Mouse (Mus musculus): ENCODE measurements around the gene Swi5. TPM values are rescaled to one million over a fixed set of nuclear protein-coding genes. Genes with fewer than 3 reads are reported as not detected.

Gene Swi5
- polyA plus RNA-seq, 1 experiment from 2014 or later = 413 TPM

DNA sequence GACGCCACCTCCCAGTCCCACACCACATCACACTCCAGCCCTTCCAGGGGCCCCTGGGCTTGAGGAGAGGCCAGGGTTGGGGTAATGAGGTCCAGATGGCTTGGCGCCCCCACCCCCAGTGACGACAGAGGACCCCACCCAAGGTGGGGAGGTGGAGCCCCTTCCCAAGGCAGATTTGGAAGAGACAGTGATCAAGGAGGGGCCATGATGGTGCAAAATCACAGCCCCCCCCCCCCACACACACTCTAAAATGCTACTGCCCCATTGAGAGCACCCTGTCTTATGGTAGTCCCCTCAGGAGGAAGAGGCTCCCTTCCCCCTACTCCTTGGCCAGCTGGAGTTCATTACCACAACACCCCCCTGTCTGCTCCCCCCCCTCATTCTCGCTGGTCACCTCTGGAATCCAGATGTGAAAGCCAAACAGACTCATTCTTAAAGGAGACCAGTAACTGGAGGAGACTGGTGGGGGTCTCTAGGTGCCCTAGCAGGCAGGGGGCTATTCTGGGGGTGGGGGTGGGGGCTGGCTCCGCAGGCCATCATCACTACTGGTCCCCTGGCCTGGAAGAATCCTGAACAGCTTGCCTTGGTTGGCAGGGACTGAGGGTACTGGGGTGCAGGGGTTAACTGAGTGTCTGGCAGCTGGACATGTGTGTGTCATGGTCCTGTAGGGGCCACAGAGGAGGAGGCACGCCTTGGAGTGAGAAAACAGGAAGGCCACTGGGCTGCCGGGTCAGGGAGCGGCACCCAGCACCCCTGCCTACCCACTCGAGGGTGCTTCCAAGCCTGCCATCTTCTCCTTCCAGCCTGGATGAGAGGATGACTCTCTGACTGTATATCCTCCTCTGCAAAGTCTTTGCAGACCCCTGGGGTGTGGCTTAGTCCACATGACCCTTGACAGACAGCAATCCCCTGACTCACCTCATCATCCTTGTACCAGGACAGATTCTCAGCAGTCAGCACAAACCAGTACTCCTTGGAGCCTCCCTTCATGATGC, 32.0 kb upstream of the Swi5 start:
- Histone ChIP-seq H3K9ac (peak overlapping the region; percentile 24; the same call in 1 of the 2 replicates), H3K27me3 (no peaks in the 10 kb centered on the region), H3K4me3 (peak overlapping the region; percentile 21; the same call in 1 of the 2 replicates), H3K4me2 (replicated peaks) (peak overlapping the region; percentile 82), H3K4me1 (peaks cover 55% of the 10 kb centered on the region), H3K9me3 (no peaks in the 10 kb centered on the region), H3K27ac (peak overlapping the region; percentile 99), H3K36me3 (peaks cover 18% of the 10 kb centered on the region; the same call in 1 of the 2 replicates)
- peak; percentile 37 for ATAC-seq (ENCODE audit: insufficient number of reproducible peaks, insufficient read depth, low FRiP score, low TSS enrichment)
- WGBS = 15% methylated on average over 9 of the region's 9 CpGs

DNA sequence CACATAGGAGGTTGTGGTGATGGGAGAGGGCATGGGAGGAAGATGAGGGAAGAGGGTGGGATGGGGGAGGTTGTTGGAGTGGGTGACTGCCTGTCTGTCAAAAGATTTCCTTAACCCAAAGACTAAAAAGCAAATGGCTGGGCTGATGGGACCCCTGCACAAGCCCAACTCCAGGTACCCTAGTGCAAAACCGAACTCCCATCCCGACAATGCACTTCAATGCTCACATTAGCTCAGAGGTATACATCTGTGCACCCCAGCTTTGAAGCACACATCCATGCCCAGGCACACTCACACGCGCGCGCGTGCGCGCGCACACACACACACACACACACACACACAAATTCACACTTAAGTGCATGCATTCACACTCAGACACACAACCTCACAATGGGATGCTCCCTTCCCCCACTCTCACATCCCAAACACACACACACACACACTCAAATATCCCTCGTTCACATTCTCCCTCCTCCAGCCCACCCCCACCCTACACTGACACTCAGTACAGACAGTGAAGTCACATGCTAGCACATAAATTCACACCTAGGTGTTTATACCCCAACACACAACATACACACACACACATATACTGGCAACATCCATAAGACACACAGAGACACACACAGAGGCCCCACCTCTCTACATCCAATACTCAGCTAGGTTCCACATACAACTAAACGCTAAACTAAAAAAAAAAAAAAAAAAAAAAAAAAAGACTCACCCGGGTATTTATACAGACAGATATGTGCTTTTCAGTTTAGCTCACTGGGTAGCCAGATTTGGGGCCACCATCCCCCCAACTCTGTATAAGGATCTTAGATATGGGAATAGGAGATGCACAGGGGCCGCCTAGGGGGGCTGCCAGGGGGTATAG, 31.1 kb upstream of the Swi5 start:
- Histone ChIP-seq H3K36me3 (peaks cover 16% of the 10 kb centered on the region), H3K4me3 (peak overlapping the region; percentile 57), H3K9me3 (no peaks in the 10 kb centered on the region), H3K9ac (peak overlapping the region; percentile 87), H3K27ac (peak overlapping the region; percentile 99), H3K4me2 (replicated peaks) (peak overlapping the region; percentile 82), H3K27me3 (no peaks in the 10 kb centered on the region), H3K4me1 (peaks cover 58% of the 10 kb centered on the region)
- WGBS = 47% methylated on average over 14 of the region's 14 CpGs
- no peak for ATAC-seq (ENCODE audit: insufficient number of reproducible peaks, insufficient read depth, low FRiP score, low TSS enrichment)

DNA sequence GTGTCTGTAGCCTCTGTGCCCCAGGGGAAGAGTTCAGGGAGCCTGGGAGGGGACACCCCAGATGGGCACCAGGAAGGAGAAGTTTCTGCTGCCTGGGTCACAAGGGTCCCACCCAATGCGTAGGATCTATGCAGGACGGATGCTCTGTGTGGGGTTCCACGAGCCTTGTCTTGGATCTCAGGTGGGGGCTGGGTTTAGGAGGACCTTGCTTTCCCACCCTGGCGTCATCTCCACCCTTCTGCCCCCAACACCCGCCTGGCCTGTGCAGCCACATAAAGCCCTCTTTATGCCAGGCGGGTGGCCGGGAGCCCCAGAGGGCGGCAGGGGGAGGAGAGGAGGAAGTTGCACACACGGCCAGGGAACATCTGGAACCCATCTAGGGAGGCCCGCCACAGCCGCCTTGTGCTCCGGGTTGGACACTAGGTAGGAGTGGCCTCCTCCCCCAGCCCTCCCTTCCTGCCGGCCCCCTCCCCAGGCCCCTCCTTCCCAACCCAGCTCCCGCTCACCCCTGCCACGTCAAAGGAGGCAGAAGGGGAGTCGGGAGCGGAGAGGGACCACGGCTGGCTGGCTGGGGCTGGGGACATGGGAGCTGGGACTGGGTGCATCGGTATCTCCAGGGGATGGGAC, 30.0 kb upstream of the Swi5 start:
- Histone ChIP-seq H3K27ac (peak overlapping the region; percentile 99), H3K9me3 (no peaks in the 10 kb centered on the region), H3K4me3 (peak overlapping the region; percentile 57), H3K36me3 (peaks cover 9% of the 10 kb centered on the region; the same call in 1 of the 2 replicates), H3K4me2 (replicated peaks) (peak overlapping the region; percentile 82), H3K9ac (peak overlapping the region; percentile 87), H3K4me1 (peaks cover 58% of the 10 kb centered on the region), H3K27me3 (no peaks in the 10 kb centered on the region)
- WGBS = 1% methylated on average over 16 of the region's 19 CpGs
- ATAC-seq (ENCODE audit: insufficient number of reproducible peaks, insufficient read depth, low FRiP score, low TSS enrichment) = peak; percentile 78

- H3K4me3 ChIP-seq = peak overlapping the region; percentile 57; the same call in 1 of the 2 replicates
- no peak overlapping the region for H3K9ac ChIP-seq
- H3K27ac ChIP-seq = peak overlapping the region; percentile 99
- H3K27me3 ChIP-seq = no peaks in the 10 kb centered on the region
- no peaks in the 10 kb centered on the region for H3K9me3 ChIP-seq
- ATAC-seq (ENCODE audit: insufficient number of reproducible peaks, insufficient read depth, low FRiP score, low TSS enrichment) = peak; percentile 58
- peak overlapping the region; percentile 82 for H3K4me2 ChIP-seq (replicated peaks)
- 20% methylated on average over 20 of the region's 20 CpGs for whole genome bisulfite sequencing
- H3K4me1 ChIP-seq = peaks cover 63% of the 10 kb centered on the region
- H3K36me3 ChIP-seq = peaks cover 6% of the 10 kb centered on the region; the same call in 1 of the 2 replicates
Observed at GRCm38 (mm10) chr2:32316887-32317656, 29.2 kb upstream of the Swi5 start.

GRCm38 (mm10) chr2:32315751-32316150, 27.9 kb upstream of the Swi5 start:
- peak overlapping the region; percentile 38; the same call in 1 of the 2 replicates for H3K9ac ChIP-seq
- ATAC-seq (ENCODE audit: insufficient number of reproducible peaks, insufficient read depth, low FRiP score, low TSS enrichment) = no peak
- peaks cover 67% of the 10 kb centered on the region for H3K4me1 ChIP-seq
- H3K4me2 ChIP-seq (replicated peaks) = peak overlapping the region; percentile 82; the same call in 1 of the 2 replicates
- WGBS = 11% methylated on average over 8 of the region's 8 CpGs
- 0 out of 2 replicates have a peak overlapping the region, but pooled peaks have one; percentile 5 for H3K4me3 ChIP-seq
- peaks cover 9% of the 10 kb centered on the region; the same call in 1 of the 2 replicates for H3K36me3 ChIP-seq
- peak overlapping the region; percentile 99 for H3K27ac ChIP-seq
- H3K9me3 ChIP-seq = no peaks in the 10 kb centered on the region
- H3K27me3 ChIP-seq = no peaks in the 10 kb centered on the region

GRCm38 (mm10) chr2:32314831-32315230, 27.0 kb upstream of the Swi5 start:
- Histone ChIP-seq H3K9me3 (no peaks in the 10 kb centered on the region), H3K4me1 (peaks cover 66% of the 10 kb centered on the region), H3K36me3 (peaks cover 18% of the 10 kb centered on the region), H3K9ac (no peak overlapping the region), H3K4me2 (replicated peaks) (no peak overlapping the region), H3K4me3 (no peak overlapping the region), H3K27ac (peak overlapping the region; percentile 99), H3K27me3 (no peaks in the 10 kb centered on the region)
- no peak for ATAC-seq (ENCODE audit: insufficient number of reproducible peaks, insufficient read depth, low FRiP score, low TSS enrichment)
- 93% methylated on average over 14 of the region's 14 CpGs for WGBS

DNA sequence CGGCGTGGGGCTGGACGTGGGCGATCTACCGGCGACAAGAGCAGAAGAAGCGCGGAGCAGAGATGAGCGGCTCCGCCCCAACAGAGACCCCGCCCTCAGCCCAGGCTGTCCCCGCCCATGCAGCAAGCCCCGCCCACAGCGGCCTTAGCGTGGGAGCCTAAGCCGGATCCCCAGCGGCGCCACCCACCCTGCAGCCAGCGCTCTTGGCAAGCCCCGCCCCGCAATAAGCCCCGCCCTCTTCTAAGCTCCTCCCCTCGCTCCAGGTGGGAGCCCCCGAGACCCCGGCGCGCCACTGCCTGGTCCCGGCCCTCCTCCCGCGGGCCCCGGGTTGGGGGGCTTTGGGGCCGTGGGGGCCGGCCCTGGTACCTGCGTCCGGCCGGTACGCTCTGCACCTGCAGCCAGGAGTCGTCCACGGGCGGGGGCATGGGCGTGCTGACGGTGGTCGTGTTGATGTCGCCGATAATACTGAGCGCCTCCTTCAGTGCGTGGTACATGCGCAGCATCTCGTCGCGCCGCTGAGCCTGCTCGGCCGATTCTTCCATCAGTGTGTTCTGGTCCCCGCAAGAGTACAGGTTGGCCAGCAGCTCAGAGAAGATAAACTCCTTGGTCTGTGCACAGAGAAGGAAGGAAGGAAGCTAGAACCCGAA, 24.6 kb upstream of the Swi5 start:
- Histone ChIP-seq H3K4me1 (peaks cover 54% of the 10 kb centered on the region), H3K4me3 (peak overlapping the region; percentile 68), H3K36me3 (peaks cover 41% of the 10 kb centered on the region), H3K9ac (peak overlapping the region; percentile 79), H3K27me3 (no peaks in the 10 kb centered on the region), H3K27ac (peak overlapping the region; percentile 61), H3K4me2 (replicated peaks) (peak overlapping the region; percentile 94), H3K9me3 (no peaks in the 10 kb centered on the region)
- WGBS = 3% methylated on average over 53 of the region's 56 CpGs
- ATAC-seq (ENCODE audit: insufficient number of reproducible peaks, insufficient read depth, low FRiP score, low TSS enrichment) = no peak

DNA sequence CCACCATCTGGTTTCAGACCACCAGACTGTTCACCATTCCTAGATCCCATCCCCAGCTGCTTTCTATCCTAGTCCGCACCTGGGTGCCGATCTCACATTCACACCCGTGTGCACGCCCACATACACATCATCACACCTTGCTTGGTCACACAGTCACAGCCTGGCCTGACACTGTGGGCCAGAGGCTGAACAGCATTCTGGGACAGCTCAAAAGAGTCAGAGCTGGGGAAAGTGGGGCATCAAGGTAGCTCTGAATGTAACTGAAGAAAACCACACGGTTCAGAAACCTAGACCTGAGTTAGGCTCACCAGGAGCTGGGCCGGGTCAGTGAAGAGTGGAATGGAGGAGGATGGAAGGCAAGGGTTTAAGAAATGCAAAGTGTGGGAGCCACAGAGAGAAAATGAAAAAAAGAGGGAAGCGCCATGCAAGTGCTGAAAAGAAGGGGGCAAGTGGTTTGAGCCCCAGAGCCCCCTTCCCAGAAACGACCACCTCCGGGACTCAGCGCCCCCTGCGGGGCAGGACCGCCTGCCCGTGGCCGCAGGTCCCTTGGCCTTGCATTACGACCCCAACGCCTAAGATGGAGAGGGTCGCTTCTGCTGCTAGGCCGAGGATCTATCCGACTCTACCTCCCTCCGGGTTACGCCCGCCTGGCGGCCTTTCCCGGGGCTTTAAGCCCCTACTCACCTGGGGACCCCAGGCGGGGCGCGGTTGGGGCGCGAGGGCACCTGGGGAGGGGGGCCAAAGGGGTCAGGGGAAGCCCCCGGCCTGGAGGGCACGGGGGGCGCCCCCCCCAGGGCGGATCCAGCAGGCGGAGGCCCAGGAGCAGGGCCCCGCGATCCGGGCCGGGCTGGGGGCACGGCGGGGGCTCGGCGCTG, 23.8 kb upstream of the Swi5 start:
- Histone ChIP-seq H3K4me3 (peak overlapping the region; percentile 68), H3K4me1 (peaks cover 46% of the 10 kb centered on the region), H3K27ac (peak overlapping the region; percentile 61), H3K36me3 (peaks cover 48% of the 10 kb centered on the region), H3K27me3 (no peaks in the 10 kb centered on the region), H3K9ac (peak overlapping the region; percentile 79), H3K4me2 (replicated peaks) (peak overlapping the region; percentile 94), H3K9me3 (no peaks in the 10 kb centered on the region)
- no peak for ATAC-seq (ENCODE audit: insufficient number of reproducible peaks, insufficient read depth, low FRiP score, low TSS enrichment)
- WGBS = 8% methylated on average over 41 of the region's 42 CpGs

GRCm38 (mm10) chr2:32310096-32310845, 22.4 kb upstream of the Swi5 start:
- H3K9me3 ChIP-seq = no peaks in the 10 kb centered on the region
- no peak for ATAC-seq (ENCODE audit: insufficient number of reproducible peaks, insufficient read depth, low FRiP score, low TSS enrichment)
- peaks cover 32% of the 10 kb centered on the region for H3K4me1 ChIP-seq
- H3K36me3 ChIP-seq = peaks cover 62% of the 10 kb centered on the region
- peak overlapping the region; percentile 94 for H3K4me2 ChIP-seq (replicated peaks)
- WGBS = 81% methylated on average over 18 of the region's 18 CpGs
- H3K27me3 ChIP-seq = no peaks in the 10 kb centered on the region
- peak overlapping the region; percentile 68 for H3K4me3 ChIP-seq
- peak overlapping the region; percentile 79 for H3K9ac ChIP-seq
- H3K27ac ChIP-seq = peak overlapping the region; percentile 36; the same call in 1 of the 2 replicates
